Mouse (Mus musculus) spleen, adult 2 months (tissue): ENCODE measurements around the gene Ccnc. TPM values are rescaled to one million over a fixed set of nuclear protein-coding genes. Genes with fewer than 3 reads are reported as not detected.

Experiments
- DNase-seq, 2 experiments: peaks; one replicate each; pipeline versions ENCODE4 v3.0.0 to v3.0.0-alpha.2; 2012 to 2021; ENCODE audit warnings: low spot score in 2 of 2, low read depth in 1 of 2
- H3K27ac ChIP-seq: fragments of 200-500 bp; 2 replicates; pipeline ENCODE4 v1.5.1; 2012; ENCODE audit warnings: low read length, inconsistent platforms; ENCODE audit not compliant: insufficient read depth
- H3K27me3 ChIP-seq: fragments of 200-500 bp; 2 replicates; pipeline ENCODE4 v1.6.1; 2012; ENCODE audit warnings: mild to moderate bottlenecking, moderate library complexity, low read length, inconsistent platforms; ENCODE audit not compliant: control insufficient read depth, insufficient read depth
- H3K36me3 ChIP-seq: fragments of 200-500 bp; 2 replicates; pipeline ENCODE4 v1.6.1; 2012; ENCODE audit warnings: mild to moderate bottlenecking, low read length, inconsistent platforms; ENCODE audit not compliant: control insufficient read depth, insufficient read depth
- H3K4me1 ChIP-seq: fragments of 200-500 bp; 2 replicates; pipeline ENCODE4 v1.6.1; 2011; ENCODE audit warnings: inconsistent platforms; ENCODE audit not compliant: control insufficient read depth, insufficient read depth, insufficient read length
- H3K4me3 ChIP-seq: fragments of 200-500 bp; 2 replicates; pipeline ENCODE4 v1.5.1; 2011; ENCODE audit warnings: mild to moderate bottlenecking, inconsistent platforms; ENCODE audit not compliant: insufficient read depth, insufficient read length; ENCODE audit errors: extremely low read depth
- CTCF ChIP-seq: fragments of 200-500 bp; IDR thresholded peaks from 2 replicates; pipeline ENCODE4 v1.5.1; 2011; ENCODE audit warnings: mild to moderate bottlenecking, inconsistent platforms; ENCODE audit not compliant: insufficient read depth, insufficient read length, insufficient replicate concordance; ENCODE audit errors: extremely low read depth
- POLR2A ChIP-seq: fragments of 200-500 bp; IDR thresholded peaks from 2 replicates; pipeline ENCODE4 v1.6.1; 2011; ENCODE audit warnings: low read depth, low read length, inconsistent platforms
- WGBS: fragments of 180-500 bp; shearing (Covaris S2); methylation state at CpG from one replicate; pipeline ENCODE4 v1.1.7; 2018; 5-methylcytosine and 5-hydroxymethylcytosine counted together
- polyA plus RNA-seq: library from polyadenylated mRNA; depleted of rRNA; stranded (reverse); fragments of >200 nt; gene quantifications from 2 replicates; pipeline ENCODE4 v1.2.3, GENCODE M21; 2012; rRNA removed

Gene Ccnc
- polyA plus RNA-seq = 1.9 and 2.3 TPM in 2 replicates

- TF ChIP-seq POLR2A = peak; percentile 75
- TF ChIP-seq CTCF = no peak
- Histone ChIP-seq H3K4me1 (no peaks in the 10 kb centered on the region; the same call in 1 of the 2 replicates), H3K4me3 (peak within 1 kb of the TSS; percentile 84), H3K27ac (peak within 1 kb of the TSS; percentile 65), H3K36me3 (peaks cover 2% of the 10 kb centered on the region), H3K27me3 (no peaks in the 10 kb centered on the region; the same call in 1 of the 2 replicates)
- WGBS = under 1% methylated on average over 37 of the region's 37 CpGs
- peak; percentile 76 to 84 for DNase-seq
Measured at GRCm38 (mm10) chr4:21727615-21728165, at the start of gene Ccnc. Ccnc (plus strand) TSS chr4:21727701.

- peaks cover 14% of the 10 kb centered on the region for H3K4me1 ChIP-seq
- H3K36me3 ChIP-seq = no peaks in the 10 kb centered on the region
- WGBS = 4% methylated on average over 84 of the region's 84 CpGs
- no peak overlapping the region; the same call in 1 of the 2 replicates for H3K4me3 ChIP-seq
- peaks cover 30% of the 10 kb centered on the region for H3K27me3 ChIP-seq
- H3K27ac ChIP-seq = no peak overlapping the region
- TF ChIP-seq POLR2A (no peak), CTCF (no peak)
- DNase-seq = no peak
Measured at GRCm38 (mm10) chr4:21678101-21678974, 49.2 kb upstream of the Ccnc start.

GRCm38 (mm10) chr4:21678975-21679623 is 48.4 kb upstream of the Ccnc start:
- TF ChIP-seq CTCF (no peak), POLR2A (no peak)
- Histone ChIP-seq H3K27me3 (peaks cover 30% of the 10 kb centered on the region), H3K4me3 (peak overlapping the region; percentile 40), H3K27ac (no peak overlapping the region), H3K36me3 (no peaks in the 10 kb centered on the region), H3K4me1 (peaks cover 14% of the 10 kb centered on the region)
- 4% methylated on average over 65 of the region's 79 CpGs for WGBS
- DNase-seq = no peak

GRCm38 (mm10) chr4:21679624-21680480 is 47.6 kb upstream of the Ccnc start:
- DNase-seq = no peak
- TF ChIP-seq POLR2A (no peak), CTCF (no peak)
- no peaks in the 10 kb centered on the region for H3K36me3 ChIP-seq
- no peak overlapping the region for H3K4me3 ChIP-seq
- peaks cover 24% of the 10 kb centered on the region for H3K27me3 ChIP-seq
- peaks cover 14% of the 10 kb centered on the region for H3K4me1 ChIP-seq
- no peak overlapping the region for H3K27ac ChIP-seq
- 9% methylated on average over 42 of the region's 42 CpGs for WGBS

GRCm38 (mm10) chr4:21680971-21681370 is 46.5 kb upstream of the Ccnc start:
- 14% methylated on average over 10 of the region's 10 CpGs for WGBS
- H3K4me3 ChIP-seq = no peak overlapping the region
- no peak for DNase-seq
- H3K27me3 ChIP-seq = peaks cover 25% of the 10 kb centered on the region
- no peaks in the 10 kb centered on the region for H3K36me3 ChIP-seq
- H3K4me1 ChIP-seq = peaks cover 14% of the 10 kb centered on the region
- H3K27ac ChIP-seq = no peak overlapping the region
- TF ChIP-seq CTCF (no peak), POLR2A (no peak)
